Mouse (Mus musculus) liver, postnatal 0 days (tissue): ENCODE results near the gene Fgd3.

Source experiments
- CTCF ChIP-seq: sonication (generic); IDR thresholded peaks from 2 replicates; pipeline ENCODE4 v1.5.1; 2016; ENCODE audit warnings: antibody characterized with exemption, low read depth
- EP300 ChIP-seq: IDR thresholded peaks from 2 replicates; pipeline ENCODE4 v1.6.1; 2016; ENCODE audit warnings: antibody characterized with exemption, low read depth, mild to moderate bottlenecking

- TF ChIP-seq CTCF (no peak), EP300 (no peak)
These were observed 32.9 kb downstream of the Fgd3 start for GRCm38 (mm10) chr13:49287224-49287623.
